Mouse (Mus musculus) adrenal gland, postnatal 25 days (tissue): ENCODE data around the gene Pigu. TPM values are rescaled to one million over a fixed set of nuclear protein-coding genes. Genes with fewer than 3 reads are reported as not detected.

Experiments
- DNase-seq: peaks from one replicate; pipeline ENCODE4 v3.0.0; 2021; ENCODE audit warnings: mixed read lengths
- total RNA-seq: library from RNA; stranded (reverse); gene quantifications from 2 replicates; pipeline ENCODE4 v1.2.3, GENCODE M21; 2021

The Pigu gene
- total RNA-seq, 1 experiment from 2014 or later = 40.9 TPM

DNA sequence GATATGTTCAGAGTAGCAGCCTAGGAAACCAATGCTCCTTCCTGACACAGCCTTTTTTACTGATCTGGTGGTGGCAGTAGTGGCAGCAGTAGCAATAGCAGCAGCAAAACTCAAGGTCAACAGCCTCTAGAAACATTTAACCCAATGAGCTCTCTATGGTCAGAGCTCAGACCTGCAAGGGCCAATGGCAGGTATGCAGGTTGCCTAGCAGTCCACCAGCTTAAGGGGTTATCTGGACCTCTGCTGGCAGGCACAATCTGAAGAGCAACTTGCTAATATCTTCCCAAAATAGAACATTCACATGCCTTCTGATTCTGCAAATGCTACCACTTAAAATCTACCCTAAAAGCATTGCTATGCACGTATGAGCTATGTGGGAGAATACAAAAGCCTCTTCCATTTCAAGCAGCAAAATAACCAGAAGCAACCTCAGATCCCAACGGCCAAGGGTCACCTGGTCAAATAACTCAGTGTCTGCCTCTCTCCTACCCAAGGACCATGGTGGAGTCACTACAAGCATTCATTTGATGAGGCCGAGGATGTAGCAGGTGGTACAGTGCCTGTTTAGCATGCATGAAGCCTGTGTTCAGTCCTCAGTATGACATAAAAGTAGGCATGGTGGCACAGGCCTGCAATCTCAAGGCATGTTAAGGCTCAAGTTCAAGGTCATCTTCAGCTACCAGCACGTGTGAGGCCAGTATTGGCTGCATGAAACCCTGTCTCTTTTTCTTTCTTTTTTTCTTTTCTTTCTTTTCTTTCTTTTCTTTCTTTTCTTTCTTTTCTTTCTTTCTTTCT lies 69.6 kb downstream of the Pigu start:
- DNase-seq = no peak

DNA sequence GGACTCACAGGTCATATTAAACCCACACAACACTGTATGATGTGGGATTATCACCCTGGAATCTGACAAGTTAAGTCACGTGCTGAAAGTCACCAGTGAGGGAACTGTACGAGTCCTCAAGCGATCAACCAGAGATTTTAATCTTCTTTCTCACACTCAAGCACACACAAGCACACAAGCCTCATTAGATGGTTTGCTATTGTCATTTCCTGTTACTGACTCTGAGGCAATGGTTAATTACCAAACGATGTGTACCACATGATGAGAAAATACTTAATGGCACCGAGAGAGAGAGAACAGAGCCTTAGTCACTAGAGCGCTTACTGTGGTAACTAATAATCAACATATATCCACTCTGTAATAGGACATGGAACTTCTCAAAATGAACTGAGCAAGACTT lies 71.5 kb downstream of the Pigu start:
- DNase-seq = no peak

DNA sequence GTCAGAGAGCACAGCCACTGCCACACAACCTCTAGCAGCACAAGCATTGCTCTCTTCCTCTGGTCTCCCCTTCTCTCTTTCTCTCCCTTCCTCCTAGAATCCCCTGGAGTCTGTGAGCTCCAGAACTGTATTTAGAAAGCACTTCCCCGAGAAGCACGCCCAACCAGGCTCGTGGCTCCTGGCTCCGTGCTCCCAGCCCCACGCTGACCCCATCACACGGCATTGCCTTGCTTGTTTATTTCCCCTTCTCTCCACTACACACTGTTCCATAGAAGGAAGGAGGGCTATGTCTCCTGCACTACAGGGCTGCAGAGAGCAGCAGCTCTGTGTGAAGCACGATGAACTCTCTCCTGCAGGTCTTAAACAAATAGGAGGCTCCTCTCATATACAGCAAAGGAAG lies 72.6 kb downstream of the Pigu start:
- DNase-seq = no peak

GRCm38 (mm10) chr2:155283793-155284192 lies 73.4 kb downstream of the Pigu start:
- DNase-seq = peak; percentile 20

- no peak for DNase-seq
These were observed 77.1 kb downstream of the Pigu start for GRCm38 (mm10) chr2:155280116-155280515.

GRCm38 (mm10) chr2:155279163-155279562 lies 78.1 kb downstream of the Pigu start:
- no peak for DNase-seq

DNA sequence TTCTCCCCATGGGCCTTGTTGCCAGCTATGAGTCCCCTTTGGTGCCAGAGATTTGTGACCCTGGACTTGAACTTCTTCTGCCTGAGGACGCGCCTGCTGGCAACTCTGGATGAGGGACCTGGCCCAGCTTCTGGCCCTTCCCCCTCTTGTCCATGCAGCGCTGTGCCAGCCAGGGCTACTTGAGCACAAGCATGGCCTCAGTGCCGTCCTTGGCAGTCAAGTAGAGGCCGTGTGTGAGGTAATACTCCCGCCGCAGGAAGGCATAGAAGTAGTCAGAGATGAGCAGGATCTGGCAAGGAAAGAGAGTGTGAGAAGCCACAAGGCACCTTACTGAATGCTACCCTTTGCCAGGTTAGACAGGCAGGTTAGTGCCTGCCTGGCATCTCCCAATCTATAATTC lies 78.9 kb downstream of the Pigu start:
- DNase-seq = peak; percentile 79

DNA sequence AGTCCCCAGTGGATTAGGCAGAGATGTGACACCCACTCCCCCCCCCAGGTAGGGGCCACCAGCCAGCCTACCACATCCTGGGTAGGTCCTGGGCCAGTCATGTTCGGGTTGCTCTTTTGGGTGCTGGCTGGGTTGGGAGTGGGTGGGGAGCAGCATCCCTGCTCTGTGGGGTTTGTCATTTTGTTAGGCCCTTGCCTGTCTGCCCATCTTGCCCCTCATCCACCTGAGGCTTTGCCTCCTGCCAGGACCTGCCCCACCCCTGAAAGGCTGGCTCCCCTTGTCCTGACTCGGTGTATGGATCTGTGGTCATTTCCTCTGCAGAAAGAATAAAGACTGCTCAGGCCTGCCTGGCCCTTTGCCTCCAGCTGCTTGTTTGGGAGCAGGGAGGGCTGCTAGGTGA lies 79.5 kb downstream of the Pigu start:
- no peak for DNase-seq

DNA sequence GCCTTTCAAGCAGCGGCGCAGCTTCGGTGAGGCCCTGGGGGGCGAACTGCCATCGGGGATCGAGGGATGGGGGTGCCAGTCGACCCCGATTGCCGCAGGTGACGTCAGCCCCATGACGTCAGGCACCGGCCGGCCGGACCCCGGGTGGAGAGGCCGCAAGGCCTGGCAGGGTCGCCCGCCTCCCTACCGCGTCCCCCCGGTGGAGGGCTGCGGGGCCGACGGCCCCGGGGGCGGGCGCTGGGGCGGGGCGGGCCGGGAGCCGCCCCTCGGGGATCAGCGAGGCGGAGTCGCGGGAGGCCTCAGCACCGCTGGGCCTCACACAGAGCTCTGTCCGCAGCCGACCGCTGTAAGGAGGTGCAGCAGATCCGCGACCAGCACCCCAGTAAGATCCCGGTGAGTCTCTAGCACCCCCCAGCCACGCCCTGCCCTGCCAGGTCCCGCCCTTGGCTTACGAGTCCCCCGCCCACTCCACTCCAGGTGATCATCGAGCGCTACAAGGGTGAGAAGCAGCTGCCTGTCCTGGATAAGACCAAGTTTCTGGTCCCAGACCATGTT lies 80.5 kb downstream of the Pigu start:
- DNase-seq = peak; percentile 77

DNA sequence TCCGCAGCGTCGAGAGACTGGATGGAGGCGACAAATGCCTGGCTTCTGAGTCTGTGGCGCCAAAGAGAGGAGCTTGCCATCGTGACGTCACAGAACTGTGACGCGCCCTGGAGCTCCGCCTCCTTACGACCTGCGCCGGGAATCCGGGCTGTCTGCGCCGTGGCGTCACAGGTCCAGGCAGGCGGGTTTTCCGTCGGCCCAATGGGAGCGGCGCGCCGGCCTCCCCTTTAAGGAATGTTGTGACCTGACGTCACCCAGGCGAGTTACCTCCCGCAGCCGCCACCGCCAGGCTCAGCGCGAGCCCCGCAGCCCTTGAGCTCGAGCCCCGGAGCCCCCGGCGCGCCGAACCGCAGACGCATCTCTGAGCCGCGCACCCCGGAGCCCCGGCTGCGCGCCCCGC lies 81.0 kb downstream of the Pigu start, which contains the start of gene Map1lc3a:
Gene Map1lc3a, plus strand, starts transcription at position 103 of the 400 bp plus-strand sequence.
- DNase-seq = peak; percentile 96

GRCm38 (mm10) chr2:155273603-155274002 lies 83.6 kb downstream of the Pigu start:
- DNase-seq = no peak

- DNase-seq = no peak
These were observed 84.6 kb downstream of the Pigu start for GRCm38 (mm10) chr2:155272396-155273170.

DNA sequence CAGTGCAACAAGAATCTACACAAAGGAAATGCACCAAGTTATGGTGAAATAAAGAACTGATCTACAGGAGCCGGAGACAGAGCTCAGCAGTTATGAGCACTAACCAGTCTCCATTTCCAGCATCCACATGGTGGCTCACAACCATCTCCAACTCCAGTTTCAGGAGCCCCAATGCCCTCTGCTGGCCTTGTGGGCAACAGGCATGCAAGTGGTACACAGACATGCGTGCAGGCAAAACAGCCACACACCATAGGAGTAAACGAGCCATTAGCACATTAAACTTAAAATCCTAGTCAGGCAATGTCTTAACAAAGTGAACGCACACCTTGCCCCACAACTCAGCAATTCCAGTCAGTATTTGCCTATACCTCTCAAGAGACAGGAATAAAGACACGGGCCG lies 85.3 kb downstream of the Pigu start:
- no peak for DNase-seq

DNA sequence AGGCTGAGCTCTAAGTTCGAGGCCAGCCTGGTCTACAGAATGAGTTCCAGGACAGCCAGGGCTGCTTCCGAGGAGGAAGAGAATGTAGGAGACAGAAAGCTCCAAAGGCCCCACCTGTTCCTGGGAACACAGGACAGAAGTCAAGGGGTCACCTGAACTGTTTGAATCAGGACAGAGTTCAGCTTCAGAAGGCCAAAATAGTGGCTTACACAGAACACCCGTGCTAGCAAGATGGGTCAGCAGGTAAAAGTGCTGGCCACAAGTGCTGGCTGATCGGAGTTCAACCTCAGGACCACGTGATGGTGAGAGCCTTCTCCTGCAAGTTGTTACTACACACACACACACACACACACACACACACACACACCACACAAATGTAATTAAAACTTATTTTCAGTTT lies 90.3 kb downstream of the Pigu start:
- DNase-seq = no peak

GRCm38 (mm10) chr2:155265526-155265925 lies 91.7 kb downstream of the Pigu start:
- DNase-seq = no peak

DNA sequence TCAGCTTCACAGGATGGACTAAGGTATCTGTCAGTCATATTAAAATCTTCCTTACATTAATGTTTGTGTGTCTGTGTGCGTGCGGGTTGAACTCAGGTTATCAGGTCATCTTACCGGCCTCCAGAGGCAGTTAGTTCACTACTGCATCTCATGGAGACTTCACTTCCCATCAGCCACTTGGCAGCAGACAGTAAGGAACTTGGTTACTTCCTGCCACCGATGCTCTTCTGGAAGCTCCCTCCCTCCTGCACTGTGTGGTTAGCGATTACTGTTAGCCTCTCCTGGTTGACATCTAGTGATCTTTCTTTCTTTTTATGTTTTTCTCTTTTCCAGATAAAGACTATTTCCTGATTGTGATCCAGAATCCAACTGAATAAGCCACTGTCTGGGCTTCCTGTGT lies 107.6 kb downstream of the Pigu start:
- DNase-seq = no peak

DNA sequence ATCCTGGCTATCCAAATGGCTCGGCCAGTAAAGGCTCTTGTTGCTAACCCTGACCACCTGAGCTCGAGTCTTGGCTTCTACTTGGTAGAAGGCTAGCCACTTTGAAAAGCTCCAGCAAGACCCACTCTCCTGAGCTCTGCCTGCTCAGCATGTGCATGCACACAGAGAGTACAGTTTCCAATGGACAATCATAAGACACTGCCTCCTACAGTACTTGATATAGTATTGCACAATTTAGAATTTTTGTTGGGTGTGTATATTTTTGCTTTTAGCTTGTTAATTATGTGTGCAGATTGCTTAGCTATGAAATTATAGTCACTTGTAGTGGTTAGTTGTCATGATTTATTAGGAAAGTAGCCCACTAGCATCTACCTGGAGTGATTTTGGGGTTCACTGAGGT lies 108.5 kb downstream of the Pigu start:
- DNase-seq = no peak

DNA sequence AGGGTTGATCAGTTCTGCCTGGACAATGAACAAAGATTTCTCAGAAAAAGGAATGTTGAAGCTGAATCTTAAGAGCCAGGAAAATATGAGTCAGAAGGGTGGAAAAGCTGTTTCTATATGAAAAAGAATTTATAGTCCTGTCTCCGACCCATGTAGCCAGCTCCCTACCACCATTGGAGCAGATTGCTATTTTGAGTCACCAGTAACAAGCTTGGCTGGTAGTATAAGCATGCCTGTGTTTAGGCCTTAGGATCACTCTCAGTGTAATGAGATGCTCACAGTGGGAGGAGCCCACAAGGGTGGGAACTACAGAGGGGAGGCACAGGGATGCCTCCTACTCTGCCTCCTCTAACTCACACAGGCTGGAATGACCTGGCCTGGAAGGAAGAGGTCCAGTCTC lies 109.0 kb downstream of the Pigu start:
- no peak for DNase-seq

DNA sequence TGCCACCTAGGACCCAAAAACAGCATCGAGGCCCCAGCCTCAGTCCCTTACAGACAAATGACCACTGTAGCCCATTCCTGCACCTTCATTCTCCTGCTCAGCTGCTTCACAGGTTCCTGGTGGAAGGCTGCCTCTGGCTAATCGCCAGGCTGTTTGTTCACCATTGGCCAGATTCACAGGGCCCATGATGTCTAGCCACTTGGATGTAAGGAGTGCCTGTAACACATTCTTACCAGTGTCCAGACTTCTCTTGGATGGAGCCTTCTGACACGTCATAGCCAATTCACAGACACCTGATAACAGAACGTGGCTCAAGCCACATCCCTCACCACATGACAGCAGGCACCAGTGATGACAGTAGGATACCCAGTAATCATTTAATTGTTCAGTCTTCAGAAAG lies 111.0 kb downstream of the Pigu start:
- DNase-seq = no peak

DNA sequence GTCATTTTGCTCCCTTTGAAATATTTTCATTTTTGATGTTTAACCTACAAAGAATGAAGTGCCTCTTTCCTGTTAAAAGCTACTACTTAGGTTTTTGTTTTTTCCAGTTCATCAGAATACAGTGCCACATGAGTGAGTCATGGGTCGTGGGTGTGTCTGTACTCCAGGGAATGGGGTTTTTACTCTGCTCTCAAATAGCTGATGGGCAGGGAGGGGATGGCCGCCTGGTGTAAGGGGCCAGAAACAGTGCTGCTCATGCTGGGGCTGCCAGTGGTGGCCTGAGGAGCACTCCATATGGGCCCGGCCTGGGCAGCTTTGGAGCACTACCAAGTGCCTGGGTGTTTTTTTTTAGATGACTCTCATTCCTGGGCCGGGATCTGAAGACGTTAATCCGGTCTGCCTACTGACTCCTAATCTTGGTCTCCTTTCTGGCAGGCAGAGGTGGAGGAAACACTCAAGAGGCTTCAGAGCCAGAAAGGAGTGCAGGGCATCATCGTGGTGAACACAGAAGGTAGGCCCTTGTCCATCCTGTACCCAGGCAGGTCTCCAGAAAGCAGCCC lies 114.9 kb downstream of the Pigu start:
- DNase-seq = peak; percentile 21

- peak; percentile 67 for DNase-seq
These were observed 116.3 kb downstream of the Pigu start for GRCm38 (mm10) chr2:155240915-155241314.

- DNase-seq = no peak
These were observed 120.0 kb downstream of the Pigu start for GRCm38 (mm10) chr2:155237276-155237675.
